Mouse (Mus musculus): ENCODE data around the gene 1110059E24Rik.

- TF ChIP-seq CTCF (IDR thresholded peaks at IDR 0.05; ENCODE audit: extremely low read depth, insufficient read length, insufficient replicate concordance, low read depth, low read length) = no peak
- TF ChIP-seq POLR2A (IDR thresholded peaks at IDR 0.05; ENCODE audit: low read depth, low read length) = no peak
Measured at GRCm38 (mm10) chr19:21630656-21631331, 22.0 kb downstream of the 1110059E24Rik start.

Measured in small intestine, adult 2 months (tissue).